Mouse (Mus musculus) forebrain, embryonic 14.5 days (tissue): ENCODE data around the gene Acsl5. TPM values are rescaled to one million over a fixed set of nuclear protein-coding genes. Genes with fewer than 3 reads are reported as not detected.

ENCODE experiments used
- ATAC-seq: fragments of 200-750 bp; cut with Nextera tagmentation; 2 replicates; pipeline ENCODE4 v1.8.0; 2017; ENCODE audit warnings: mild to moderate bottlenecking, moderate library complexity
- DNase-seq: peaks from one replicate; pipeline ENCODE4 v3.0.0-alpha.2; 2015; ENCODE audit warnings: low spot score
- H3K27ac ChIP-seq: fragments of 300-500 bp; sonication (generic); 2 replicates; pipeline ENCODE4 v1.5.1; 2014; ENCODE audit warnings: low read depth, mild to moderate bottlenecking, control low read depth, low read length, moderate library complexity
- H3K27me3 ChIP-seq: fragments of 300-500 bp; sonication (generic); replicated peaks from 2 replicates; pipeline ENCODE4 v1.6.1; 2014; ENCODE audit warnings: low read length, control low read depth, mixed read lengths; ENCODE audit not compliant: control insufficient read depth, insufficient read depth
- H3K36me3 ChIP-seq: fragments of 300-500 bp; sonication (generic); 2 replicates; pipeline ENCODE4 v1.6.1; 2014; ENCODE audit warnings: low read length, control low read depth; ENCODE audit not compliant: control insufficient read depth, insufficient read depth
- H3K4me1 ChIP-seq: fragments of 300-500 bp; sonication (generic); 2 replicates; pipeline ENCODE4 v1.6.1; 2014; ENCODE audit warnings: antibody characterized with exemption, low read length, control low read depth; ENCODE audit not compliant: control insufficient read depth, insufficient read depth
- H3K4me2 ChIP-seq: fragments of 300-500 bp; sonication (generic); 2 replicates; pipeline ENCODE4 v1.6.1; 2014; ENCODE audit warnings: mild to moderate bottlenecking, control low read depth, low read length
- H3K4me3 ChIP-seq: fragments of 300-500 bp; sonication (generic); 2 replicates; pipeline ENCODE4 v1.5.1; 2014; ENCODE audit warnings: low read depth, low read length, control low read depth
- H3K9ac ChIP-seq: fragments of 300-500 bp; sonication (generic); 2 replicates; pipeline ENCODE4 v1.6.1; 2014; ENCODE audit warnings: mild to moderate bottlenecking, low read length, control low read depth, moderate library complexity
- H3K9me3 ChIP-seq: fragments of 300-500 bp; sonication (generic); replicated peaks from 2 replicates; pipeline ENCODE4 v1.6.1; 2016; ENCODE audit warnings: low read length, control low read depth, mixed read lengths; ENCODE audit not compliant: control insufficient read depth
- WGBS: fragments of 180-500 bp; shearing (Covaris S2); extraction: QIAGEN DNeasy Blood & Tissue Kit; methylation state at CpG from one replicate; pipeline ENCODE4 v1.1.7; 2014; 5-methylcytosine and 5-hydroxymethylcytosine counted together
- polyA plus RNA-seq: library from polyadenylated mRNA; unstranded; fragments of >200 nt; fragmentation: Nextera tagmentation; extraction: Ambion mirVana; gene quantifications from 2 replicates; pipeline ENCODE4 v1.2.1, GENCODE M21; 2014

The Acsl5 gene
- polyA plus RNA-seq, 1 experiment from 2014 or later, result 7.7 TPM

- H3K4me1 ChIP-seq, result no peaks in the 10 kb centered on the region
- 82% methylated on average over 10 of the region's 10 CpGs for WGBS
- no peaks in the 10 kb centered on the region for H3K9me3 ChIP-seq
- H3K36me3 ChIP-seq, result no peaks in the 10 kb centered on the region
- ATAC-seq (no peak), DNase-seq (no peak)
- H3K4me2 ChIP-seq, result no peak overlapping the region
- H3K27ac ChIP-seq, result no peak overlapping the region
- no peak overlapping the region for H3K9ac ChIP-seq
- no peak overlapping the region for H3K4me3 ChIP-seq
- H3K27me3 ChIP-seq, result no peaks in the 10 kb centered on the region
Measured at GRCm38 (mm10) chr19:55231081-55231480, 20.7 kb upstream of the Acsl5 start.

- ATAC-seq (no peak), DNase-seq (no peak)
- Histone ChIP-seq H3K27ac (no peak overlapping the region), H3K36me3 (no peaks in the 10 kb centered on the region), H3K4me3 (no peak overlapping the region), H3K9me3 (no peaks in the 10 kb centered on the region), H3K27me3 (no peaks in the 10 kb centered on the region), H3K4me2 (no peak overlapping the region), H3K4me1 (no peaks in the 10 kb centered on the region), H3K9ac (no peak overlapping the region)
- WGBS, result 77% methylated on average over 8 of the region's 8 CpGs
Measured at GRCm38 (mm10) chr19:55232136-55232535, 19.6 kb upstream of the Acsl5 start.

- ATAC-seq (no peak), DNase-seq (no peak)
- H3K27me3 ChIP-seq, result no peaks in the 10 kb centered on the region
- H3K4me2 ChIP-seq, result no peak overlapping the region
- H3K27ac ChIP-seq, result no peak overlapping the region
- WGBS, result 54% methylated on average over 2 of the region's 2 CpGs
- H3K4me1 ChIP-seq, result no peaks in the 10 kb centered on the region
- no peak overlapping the region for H3K4me3 ChIP-seq
- no peaks in the 10 kb centered on the region for H3K36me3 ChIP-seq
- no peak overlapping the region for H3K9ac ChIP-seq
- no peaks in the 10 kb centered on the region for H3K9me3 ChIP-seq
Measured at GRCm38 (mm10) chr19:55236026-55236425, 15.7 kb upstream of the Acsl5 start.

- no peak overlapping the region for H3K27ac ChIP-seq
- DNase-seq, result no peak
- ATAC-seq, result no peak
- H3K27me3 ChIP-seq, result no peaks in the 10 kb centered on the region
- no peak overlapping the region for H3K4me2 ChIP-seq
- 87% methylated on average over 5 of the region's 5 CpGs for WGBS
- H3K9ac ChIP-seq, result no peak overlapping the region
- H3K9me3 ChIP-seq, result no peaks in the 10 kb centered on the region
- H3K4me3 ChIP-seq, result no peak overlapping the region
- no peaks in the 10 kb centered on the region for H3K4me1 ChIP-seq
- no peaks in the 10 kb centered on the region for H3K36me3 ChIP-seq
Measured at GRCm38 (mm10) chr19:55236564-55236963, 15.2 kb upstream of the Acsl5 start.

GRCm38 (mm10) chr19:55239766-55240426 is 11.8 kb upstream of the Acsl5 start:
- H3K9me3 ChIP-seq, result no peaks in the 10 kb centered on the region
- DNase-seq, result no peak
- ATAC-seq, result no peak
- 84% methylated on average over 6 of the region's 6 CpGs for WGBS
- no peak overlapping the region for H3K27ac ChIP-seq
- no peak overlapping the region for H3K4me2 ChIP-seq
- H3K27me3 ChIP-seq, result no peaks in the 10 kb centered on the region
- no peaks in the 10 kb centered on the region for H3K36me3 ChIP-seq
- no peak overlapping the region for H3K9ac ChIP-seq
- H3K4me3 ChIP-seq, result no peak overlapping the region
- H3K4me1 ChIP-seq, result no peaks in the 10 kb centered on the region

- DNase-seq (no peak), ATAC-seq (no peak)
- Histone ChIP-seq H3K9ac (no peak within 1 kb of the TSS), H3K4me1 (no peaks in the 10 kb centered on the region), H3K36me3 (no peaks in the 10 kb centered on the region), H3K27ac (no peak within 1 kb of the TSS), H3K4me3 (no peak within 1 kb of the TSS), H3K27me3 (no peaks in the 10 kb centered on the region), H3K9me3 (no peaks in the 10 kb centered on the region), H3K4me2 (no peak within 1 kb of the TSS)
- 72% methylated on average over 6 of the region's 6 CpGs for WGBS
Measured at GRCm38 (mm10) chr19:55241186-55241645, 10.5 kb upstream of the Acsl5 start, which contains the start of gene Gucy2g. Gene Gucy2g (minus strand): TSS chr19:55241236.

- DNase-seq, result no peak
- Histone ChIP-seq H3K9ac (no peak overlapping the region), H3K36me3 (no peaks in the 10 kb centered on the region), H3K9me3 (no peaks in the 10 kb centered on the region), H3K4me1 (no peaks in the 10 kb centered on the region), H3K4me3 (no peak overlapping the region), H3K4me2 (no peak overlapping the region), H3K27ac (no peak overlapping the region), H3K27me3 (no peaks in the 10 kb centered on the region)
- 33% methylated on average over 7 of the region's 7 CpGs for WGBS
- no peak for ATAC-seq
Measured at GRCm38 (mm10) chr19:55244791-55245231, 6.9 kb upstream of the Acsl5 start.

- H3K27me3 ChIP-seq, result no peaks in the 10 kb centered on the region
- WGBS, result 86% methylated on average over 5 of the region's 5 CpGs
- no peak for ATAC-seq
Measured at GRCm38 (mm10) chr19:55247563-55247962, 4.2 kb upstream of the Acsl5 start.

GRCm38 (mm10) chr19:55247991-55248520 is 3.7 kb upstream of the Acsl5 start:
- H3K4me2 ChIP-seq, result no peak overlapping the region
- H3K9me3 ChIP-seq, result no peaks in the 10 kb centered on the region
- no peaks in the 10 kb centered on the region for H3K4me1 ChIP-seq
- no peak overlapping the region for H3K9ac ChIP-seq
- no peaks in the 10 kb centered on the region for H3K27me3 ChIP-seq
- 83% methylated on average over 9 of the region's 9 CpGs for WGBS
- no peaks in the 10 kb centered on the region for H3K36me3 ChIP-seq
- H3K4me3 ChIP-seq, result no peak overlapping the region
- ATAC-seq (no peak), DNase-seq (no peak)
- no peak overlapping the region for H3K27ac ChIP-seq

More at GRCm38 (mm10) chr19:55247563-55247962, 4.2 kb upstream of the Acsl5 start:
- Histone ChIP-seq H3K9ac (no peak overlapping the region), H3K4me1 (no peaks in the 10 kb centered on the region), H3K9me3 (no peaks in the 10 kb centered on the region), H3K4me3 (no peak overlapping the region), H3K27ac (no peak overlapping the region), H3K36me3 (no peaks in the 10 kb centered on the region), H3K4me2 (no peak overlapping the region)
- DNase-seq, result no peak
